Mouse (Mus musculus): Measurements from ENCODE around the gene Synpo2. TPM values are rescaled to one million over a fixed set of nuclear protein-coding genes. Genes with fewer than 3 reads are reported as not detected.

Synpo2 gene
- total RNA-seq, 2 experiments from 2014 or later, result 9.0 to 9.9 TPM

DNA sequence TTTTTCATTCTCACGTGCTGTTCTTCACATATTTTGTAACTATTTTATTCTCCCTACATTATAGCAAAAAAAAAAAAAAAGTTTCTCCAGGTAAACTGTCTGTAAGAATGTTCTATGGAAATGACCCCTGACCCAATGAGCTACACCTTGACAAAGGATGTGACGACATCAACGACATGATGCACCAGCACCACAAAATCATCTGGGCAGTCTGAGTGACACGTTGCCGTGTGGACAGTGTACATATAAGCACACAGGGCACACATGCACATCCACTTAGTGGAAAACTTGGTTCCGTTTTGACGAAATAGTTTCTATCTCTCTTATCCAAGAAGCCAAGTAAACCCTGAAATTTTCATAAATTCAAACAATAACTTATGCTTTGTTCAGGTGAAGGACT lies 30.5 kb downstream of the Synpo2 start:
- DNase-seq (ENCODE audit: low spot score in 2 of 2), result no peak

DNA sequence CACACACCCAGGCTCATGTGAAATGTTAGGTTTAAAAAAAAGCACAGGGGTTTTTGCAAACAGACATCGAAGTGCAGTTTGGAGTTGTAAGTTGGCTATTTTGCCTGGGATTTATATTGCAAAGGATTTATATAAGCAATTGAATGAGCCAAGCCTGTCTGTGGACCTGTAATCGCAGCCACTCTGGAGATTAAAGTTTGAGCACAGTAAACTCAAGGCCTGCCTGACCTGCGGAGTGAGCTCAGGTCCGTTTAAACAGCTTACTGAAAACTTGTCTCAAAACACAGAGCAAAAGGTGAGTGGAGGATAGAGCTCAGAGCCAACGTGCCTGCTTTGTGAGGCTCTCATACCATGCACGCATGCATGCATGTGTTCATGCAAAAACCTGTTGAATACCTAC lies 30.9 kb downstream of the Synpo2 start:
- no peak for DNase-seq (ENCODE audit: low spot score in 2 of 2)

DNA sequence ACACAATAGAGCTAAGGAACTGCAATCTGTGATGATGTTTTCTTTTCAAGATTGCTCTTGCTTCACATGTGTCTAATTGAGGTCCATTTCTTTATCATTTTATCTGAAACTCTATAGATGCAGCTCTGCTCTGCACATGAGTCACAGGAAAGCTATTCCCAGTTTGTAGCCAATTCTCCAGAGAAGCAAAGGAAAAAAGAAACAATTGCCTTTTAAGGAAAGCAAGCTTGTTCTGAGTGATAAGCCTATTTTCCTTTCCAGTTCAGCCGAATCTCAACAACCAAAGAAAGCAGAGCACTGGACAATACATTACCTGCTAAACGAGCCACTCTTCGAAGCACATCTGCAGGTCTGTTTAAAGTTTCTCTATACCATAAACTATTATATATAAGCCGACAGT lies 31.3 kb downstream of the Synpo2 start:
- DNase-seq (ENCODE audit: low spot score in 2 of 2), result no peak

DNA sequence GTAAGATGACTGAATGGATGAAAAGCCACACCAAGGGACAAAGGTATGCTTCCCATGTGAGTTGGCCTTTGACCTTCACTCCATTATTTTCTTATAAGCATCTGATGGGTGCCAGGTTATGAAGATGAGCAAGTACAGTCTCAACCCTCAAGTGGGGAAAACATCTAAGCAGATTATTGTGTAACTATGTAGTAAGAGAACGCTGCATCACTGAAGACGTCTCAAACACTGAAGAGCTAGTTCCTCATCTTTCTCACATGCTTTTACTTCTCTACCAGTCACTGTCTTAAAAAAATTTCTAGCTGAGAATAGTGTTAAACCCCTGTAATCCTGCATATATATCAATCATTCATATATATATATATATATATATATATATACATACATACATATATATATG lies 34.2 kb downstream of the Synpo2 start:
- DNase-seq (ENCODE audit: low spot score in 2 of 2), result no peak

DNA sequence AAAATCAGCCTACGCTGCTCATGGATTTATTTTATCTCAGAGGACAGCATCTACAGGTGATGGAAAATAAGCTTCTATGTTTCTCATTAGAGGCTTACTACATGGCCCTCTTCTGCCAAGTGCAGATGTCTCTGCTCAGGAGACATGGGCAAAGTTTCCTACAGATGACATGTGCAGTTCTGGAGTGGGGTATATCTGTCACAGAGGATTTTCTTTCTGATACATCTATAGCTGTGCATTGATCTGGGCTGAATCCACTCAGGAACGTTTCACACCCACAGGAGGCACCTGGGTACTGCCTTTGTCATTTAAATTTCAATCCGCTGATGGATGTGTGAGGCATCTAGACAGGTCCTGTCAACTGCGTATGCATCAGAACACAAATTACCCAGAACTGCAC lies 42.2 kb downstream of the Synpo2 start:
- no peak for DNase-seq (ENCODE audit: low spot score in 2 of 2)

DNA sequence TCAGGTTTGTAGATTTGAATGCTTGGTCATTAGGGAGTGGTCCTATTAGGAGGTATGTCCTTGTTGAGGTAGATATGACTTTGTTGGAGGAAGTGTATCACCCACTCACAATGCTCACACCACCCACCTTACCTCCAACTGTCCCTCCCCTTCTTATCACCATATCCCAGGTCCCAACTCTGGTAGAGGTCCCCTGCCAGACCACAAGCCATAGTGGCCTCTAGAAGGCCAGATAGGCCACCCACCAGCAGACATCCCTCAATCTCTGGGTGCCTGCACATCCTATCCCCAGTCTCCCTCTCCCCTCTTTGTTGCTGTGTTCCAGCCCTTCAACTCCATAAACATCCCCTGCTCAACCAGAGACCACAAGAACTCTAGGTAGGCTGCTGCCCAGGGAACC lies 44.3 kb downstream of the Synpo2 start:
- DNase-seq (ENCODE audit: low spot score in 2 of 2), result no peak

DNA sequence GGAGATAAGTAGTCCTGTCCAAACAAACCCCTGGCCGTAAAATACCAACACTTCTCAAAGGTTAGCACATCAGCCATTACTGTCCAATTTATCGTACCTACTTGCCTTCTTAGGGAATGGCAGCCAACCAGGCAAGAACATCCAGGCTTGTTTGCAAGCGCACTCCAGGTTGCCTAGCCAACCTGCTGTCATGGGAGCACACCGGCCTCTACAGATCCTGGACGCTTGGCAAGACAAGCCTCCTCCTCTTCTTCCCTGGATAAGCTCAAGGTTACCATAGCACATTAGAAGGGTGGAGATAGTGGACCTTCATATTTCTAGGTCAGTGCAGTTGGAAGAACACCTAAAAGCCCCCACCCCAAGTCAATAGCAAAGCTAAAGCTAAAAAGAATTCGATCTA lies 45.6 kb downstream of the Synpo2 start:
- no peak for DNase-seq (ENCODE audit: low spot score in 2 of 2)

DNA sequence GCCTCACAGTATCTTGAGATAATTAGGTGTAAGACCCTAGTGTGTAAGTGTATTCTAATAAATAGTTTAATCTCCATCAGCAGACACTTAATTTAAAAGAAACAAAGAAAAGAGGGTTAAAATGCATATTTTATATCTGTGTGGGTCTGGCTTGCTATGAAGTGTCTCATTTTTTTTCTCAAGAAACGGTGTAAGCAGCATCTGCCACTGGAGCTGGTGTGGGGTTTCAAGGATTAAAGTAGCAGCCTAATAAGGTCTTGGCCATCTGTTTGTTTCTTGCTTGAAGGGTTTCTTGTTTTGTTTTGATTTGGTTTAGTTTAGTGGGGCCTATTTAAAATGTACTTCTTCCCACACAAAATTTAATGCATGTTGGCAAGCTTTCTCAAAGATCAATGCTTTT lies 46.1 kb downstream of the Synpo2 start:
- DNase-seq (ENCODE audit: low spot score in 2 of 2), result no peak

DNA sequence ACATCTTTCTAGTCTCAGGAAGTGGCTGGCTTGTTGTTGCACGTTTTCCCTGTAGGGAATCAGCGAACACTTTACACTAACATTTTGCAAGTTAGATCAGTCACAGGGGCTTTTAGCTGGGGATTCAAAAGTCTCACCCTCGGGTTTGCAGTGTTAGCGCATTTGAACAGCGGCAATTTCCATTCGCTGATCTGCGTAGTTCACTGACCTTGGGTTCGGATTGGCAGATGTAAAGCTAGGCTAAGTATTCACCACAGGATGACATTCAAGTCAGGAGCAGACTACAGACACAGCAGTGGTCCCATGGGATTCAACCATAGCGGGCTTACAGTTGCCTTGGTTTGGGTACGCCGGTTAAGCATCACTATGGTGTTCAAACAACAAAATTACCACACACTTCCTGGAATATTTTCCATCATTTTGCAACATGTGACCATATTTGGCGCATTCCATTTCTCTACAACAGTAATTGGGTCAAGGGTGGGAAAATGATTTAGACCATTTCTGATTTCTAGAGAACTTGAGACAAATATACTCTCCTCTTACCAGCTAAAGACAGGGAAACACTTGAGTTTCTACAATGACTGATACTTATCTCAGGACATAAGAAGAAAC lies 47.2 kb downstream of the Synpo2 start:
- no peak for DNase-seq (ENCODE audit: low spot score in 2 of 2)

DNA sequence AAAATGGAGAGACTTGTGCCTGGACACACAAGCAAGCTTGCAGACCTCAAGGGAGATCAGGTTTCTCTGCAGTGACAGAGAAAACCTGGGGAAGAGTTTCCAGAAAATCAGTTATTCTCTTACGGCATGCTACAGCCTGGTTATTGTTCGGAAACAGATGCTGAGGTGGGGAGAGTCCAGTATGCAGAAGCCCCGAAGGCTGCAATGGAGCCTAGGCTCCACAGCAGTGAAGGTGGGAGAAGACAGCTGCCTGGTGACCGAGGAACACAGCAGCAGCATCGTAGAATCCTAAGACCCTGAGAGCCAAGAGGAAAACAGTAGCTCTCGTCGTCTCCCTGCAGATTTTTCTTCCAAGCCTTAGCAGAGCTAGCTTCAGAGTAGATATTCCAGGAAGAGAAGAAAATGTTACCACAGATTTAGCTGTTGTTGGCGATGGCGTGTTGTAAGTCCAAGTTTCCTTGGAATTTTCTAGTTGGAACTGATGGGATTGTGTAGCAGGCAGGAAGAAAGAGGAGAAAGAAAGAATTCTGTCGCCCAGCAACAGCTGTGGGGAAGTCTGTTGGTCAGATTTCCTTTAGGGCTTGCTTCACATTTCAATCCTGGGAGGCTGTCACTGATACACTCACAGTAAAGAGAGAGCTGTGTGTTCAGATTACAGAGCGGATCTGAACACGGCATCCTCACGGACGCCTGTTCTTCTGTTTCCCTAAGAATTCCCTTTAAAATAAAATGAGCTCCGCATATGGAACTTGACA lies 48.4 kb downstream of the Synpo2 start:
- no peak for DNase-seq (ENCODE audit: low spot score in 2 of 2)

DNA sequence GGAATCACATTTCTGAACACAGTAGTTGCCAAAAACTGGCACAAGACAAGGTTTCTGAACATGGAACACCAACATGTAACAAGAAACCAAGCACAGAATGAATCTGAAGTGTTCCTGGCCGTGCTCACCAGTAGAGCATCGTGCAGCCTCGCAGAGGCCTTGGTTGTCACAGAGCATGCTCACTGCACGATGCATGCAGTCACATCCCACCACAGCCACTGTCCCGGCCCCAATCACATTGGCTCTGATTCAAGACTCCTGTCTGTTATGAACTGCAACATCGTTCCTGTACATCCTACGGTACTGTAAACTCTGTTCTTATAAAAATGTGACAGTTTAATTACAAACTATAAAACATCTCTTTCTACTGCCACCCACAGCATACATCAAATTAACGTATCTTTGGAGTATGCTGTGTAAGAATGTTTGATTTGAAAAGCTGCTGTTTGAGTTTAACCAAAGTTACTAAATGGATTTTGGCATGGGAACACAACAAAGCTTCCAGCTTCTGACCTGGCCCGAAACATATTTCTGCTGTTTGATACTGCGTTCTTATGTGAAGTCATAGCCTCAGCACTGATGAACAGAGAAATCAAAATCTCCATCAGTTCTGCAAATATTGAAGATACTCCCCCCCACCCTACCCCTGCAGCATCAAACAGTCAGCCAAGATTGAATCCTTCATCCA lies 50.6 kb downstream of the Synpo2 start:
- DNase-seq (ENCODE audit: low spot score in 2 of 2), result no peak

DNA sequence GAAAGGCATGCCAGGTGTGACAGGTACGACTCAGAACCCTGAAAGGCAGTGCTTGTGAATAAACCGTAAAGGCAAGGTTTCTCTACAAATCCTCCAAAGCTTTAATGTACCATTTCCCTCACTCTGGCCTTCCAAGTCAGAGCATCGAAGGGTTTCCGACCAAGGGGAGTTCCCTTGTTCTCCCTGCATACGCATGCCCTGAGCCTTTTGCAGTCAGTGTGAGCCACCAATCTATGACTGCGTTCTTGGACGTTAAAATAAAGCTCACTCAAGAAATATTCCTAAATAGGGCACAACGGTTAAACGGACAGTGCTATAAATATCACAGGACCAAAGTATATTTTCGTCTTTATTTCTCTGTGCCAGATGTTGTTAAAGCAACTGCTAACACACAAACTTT lies 51.7 kb downstream of the Synpo2 start:
- DNase-seq (ENCODE audit: low spot score in 2 of 2), result no peak

DNA sequence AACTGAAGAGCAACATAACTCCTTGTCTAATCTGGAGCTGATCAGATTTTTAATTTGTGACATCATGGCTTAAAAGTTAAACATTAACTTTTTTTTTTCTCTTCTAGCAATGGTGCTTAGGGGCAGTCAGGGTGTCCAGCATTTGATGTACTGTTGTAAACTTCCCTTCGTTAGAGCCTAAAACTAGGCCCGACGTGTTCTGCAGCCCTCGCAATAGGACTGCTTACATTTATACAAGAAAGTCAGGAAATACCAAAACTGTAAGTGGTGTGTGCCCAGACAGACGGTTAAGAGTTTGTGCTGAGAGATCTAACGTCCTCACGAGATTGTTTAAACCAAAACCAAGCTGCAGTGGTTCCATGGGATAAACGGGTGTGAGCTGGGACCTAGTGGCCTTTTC lies 56.4 kb downstream of the Synpo2 start:
- no peak for DNase-seq (ENCODE audit: low spot score in 2 of 2)

DNA sequence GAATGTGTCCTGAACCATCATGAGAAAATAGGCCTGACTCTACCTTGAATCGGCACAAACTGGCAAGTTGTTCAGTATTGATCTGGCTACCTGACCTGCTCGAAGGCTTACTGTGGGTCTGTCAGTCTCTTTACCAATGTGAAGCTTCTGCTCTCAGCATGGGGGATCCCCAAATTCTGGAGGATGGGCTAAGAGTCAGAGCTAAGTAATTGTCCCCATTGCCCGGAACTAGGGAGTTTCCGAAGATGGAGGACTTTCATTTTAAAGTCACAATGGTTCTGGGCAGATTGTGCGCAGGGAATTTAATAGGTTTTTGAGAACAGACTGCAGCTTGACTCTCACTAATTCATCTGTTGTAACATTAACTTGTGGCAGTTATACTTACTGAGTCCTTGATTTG lies 56.9 kb downstream of the Synpo2 start:
- DNase-seq (ENCODE audit: low spot score in 2 of 2), result no peak

DNA sequence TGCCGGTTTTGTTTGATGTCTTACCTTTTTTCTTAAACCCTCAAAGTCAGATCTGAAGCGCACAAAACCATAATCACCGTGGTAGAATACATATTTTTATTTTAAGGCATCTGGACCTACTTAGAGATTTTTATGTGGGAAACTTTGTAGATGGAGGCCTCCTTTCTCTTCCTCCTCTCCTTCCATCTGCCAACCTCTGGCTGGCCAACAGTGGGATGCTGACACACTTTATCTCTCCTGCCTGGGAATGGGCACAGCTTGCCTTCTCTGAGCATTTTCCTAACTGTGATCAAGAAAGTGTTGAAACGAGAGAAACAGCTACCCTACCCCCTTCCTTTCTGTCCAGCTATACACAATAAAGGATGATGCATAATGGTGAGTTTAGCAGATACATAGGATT lies 57.5 kb downstream of the Synpo2 start:
- no peak for DNase-seq (ENCODE audit: low spot score in 2 of 2)

DNA sequence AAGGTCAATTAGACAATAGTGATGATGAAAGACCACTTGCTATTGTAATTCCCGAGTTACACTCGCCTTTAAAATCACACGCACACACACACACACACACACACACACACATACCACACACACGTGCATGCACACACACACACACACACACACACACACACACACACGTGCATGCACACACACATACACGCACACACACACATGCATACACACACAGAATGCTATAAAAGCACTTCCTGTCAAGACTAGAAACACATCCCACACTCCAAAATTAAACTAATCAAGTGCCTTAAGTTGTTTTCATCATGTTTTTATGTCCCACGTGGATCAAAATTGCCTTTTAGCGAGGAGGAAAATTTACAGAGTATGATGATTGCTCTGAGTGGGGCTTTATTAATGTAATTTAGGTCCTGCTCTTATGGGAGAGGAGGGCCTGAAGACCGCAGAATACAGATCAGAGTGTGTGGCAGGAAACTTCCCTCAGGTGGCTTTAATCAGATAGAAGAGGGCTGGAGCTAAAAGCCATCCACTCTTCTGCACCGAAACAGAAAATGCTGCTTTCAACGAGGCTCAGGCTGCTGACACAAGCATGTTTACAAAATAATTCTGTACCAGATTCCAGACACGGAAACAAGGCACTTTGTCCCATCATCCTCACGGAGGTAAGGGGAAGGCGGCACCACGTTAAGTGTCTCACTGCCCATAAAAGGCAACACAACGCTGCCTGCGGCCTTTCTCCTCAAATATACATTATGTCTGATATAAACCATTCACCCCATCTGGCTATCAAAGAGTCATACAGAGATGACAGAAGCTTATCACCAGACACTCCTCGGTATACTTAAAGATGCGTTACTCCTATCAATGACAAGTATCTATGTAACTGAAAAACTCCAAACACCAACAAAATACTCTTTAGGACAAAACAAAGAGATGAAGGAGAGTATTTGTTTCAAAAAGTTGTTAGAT lies 59.3 kb downstream of the Synpo2 start:
- no peak for DNase-seq (ENCODE audit: low spot score in 2 of 2)

DNA sequence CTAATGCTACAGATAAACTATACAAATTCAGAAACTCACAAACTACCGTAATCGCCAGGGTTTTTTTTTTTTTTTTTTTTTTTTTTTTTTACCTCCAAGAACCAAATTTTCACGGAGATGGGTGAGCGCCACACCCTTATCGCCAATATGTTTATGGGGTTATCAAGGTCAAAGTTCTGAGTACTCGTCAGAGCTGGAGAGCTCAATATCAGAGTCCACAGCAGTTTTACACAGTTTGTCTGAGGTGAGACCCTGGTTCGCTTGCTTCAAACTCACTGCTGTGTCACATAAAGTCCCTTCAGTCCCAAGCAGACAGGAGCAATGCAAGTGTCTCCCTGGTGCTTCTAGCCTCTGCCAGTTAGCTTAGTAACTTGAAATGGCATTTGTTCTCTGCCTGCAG lies 60.8 kb downstream of the Synpo2 start:
- DNase-seq (ENCODE audit: low spot score in 2 of 2), result no peak

DNA sequence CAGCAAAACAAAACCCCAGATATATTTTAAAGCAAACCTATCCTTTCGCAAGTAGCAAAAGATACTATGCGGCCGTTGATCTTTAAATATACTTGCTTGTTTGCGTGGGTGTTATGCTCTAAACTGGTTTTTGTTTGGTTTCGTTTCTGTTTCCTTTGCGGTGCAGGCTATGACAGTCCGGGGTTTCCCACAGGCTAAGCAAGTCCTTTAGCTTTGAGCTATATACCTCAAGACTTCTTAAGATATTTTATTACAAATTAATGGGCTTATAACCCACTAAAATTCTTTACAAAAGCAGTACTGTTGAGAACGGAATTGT lies 61.6 kb downstream of the Synpo2 start:
- DNase-seq (ENCODE audit: low spot score in 2 of 2), result no peak

DNA sequence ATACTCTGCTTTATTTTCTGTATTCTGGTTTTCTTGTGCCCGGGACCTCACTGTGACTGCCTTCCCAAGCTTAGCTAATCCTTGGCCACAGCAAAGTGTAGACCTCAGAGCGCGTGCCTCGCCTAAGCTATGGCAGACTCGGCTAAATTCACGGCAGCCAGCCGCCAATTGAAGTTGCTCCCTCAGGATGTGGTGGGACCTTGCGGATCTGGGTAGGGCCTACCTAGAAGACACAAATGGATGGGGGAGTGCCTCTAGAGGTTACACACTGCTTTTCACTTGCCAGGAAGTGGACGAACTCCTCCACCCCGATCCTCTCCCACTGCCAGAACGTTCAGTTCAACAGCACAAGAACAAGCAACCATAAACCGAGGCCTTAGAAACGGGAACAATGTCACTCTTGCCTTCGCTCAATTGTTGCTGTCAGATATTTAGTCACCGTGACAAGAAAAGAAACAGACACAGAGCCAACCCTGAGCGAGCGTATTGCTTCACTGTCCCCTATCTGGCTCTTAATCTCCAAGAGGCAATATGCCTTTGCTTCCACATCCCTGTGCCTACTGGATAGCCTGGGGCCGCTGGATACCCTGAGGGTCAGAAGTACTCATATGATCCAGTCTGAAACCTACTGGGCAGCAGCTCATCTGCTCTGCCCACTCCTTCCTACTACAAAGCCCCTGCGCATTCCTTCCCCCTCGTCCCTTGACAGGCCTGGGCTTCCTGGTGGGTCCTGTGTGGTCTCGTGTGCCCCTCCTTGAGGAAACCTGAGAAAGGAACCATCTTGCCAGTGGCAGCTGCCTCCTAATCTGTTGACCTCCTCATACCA lies 62.2 kb downstream of the Synpo2 start:
- no peak for DNase-seq (ENCODE audit: low spot score in 2 of 2)

DNA sequence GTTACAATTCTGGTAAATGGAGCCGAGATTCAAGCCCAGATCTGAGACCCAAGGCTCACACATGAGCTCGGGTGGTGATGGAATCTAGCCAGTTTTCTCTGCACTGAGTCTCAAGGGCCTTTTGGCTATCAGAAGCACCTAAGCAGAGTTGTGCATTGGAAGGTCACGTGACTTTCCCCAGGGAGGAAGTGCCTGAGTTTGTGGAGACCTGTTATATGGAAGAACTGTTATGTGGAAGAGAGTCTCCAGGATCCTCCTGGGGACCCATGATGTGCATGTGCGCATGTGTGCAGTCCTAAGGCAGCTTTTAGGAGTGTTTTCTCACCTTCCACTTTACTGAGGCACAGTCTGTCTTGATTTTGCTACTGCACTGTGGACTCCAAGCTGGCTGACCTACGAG lies 63.8 kb downstream of the Synpo2 start:
- no peak for DNase-seq (ENCODE audit: low spot score in 2 of 2)

DNA sequence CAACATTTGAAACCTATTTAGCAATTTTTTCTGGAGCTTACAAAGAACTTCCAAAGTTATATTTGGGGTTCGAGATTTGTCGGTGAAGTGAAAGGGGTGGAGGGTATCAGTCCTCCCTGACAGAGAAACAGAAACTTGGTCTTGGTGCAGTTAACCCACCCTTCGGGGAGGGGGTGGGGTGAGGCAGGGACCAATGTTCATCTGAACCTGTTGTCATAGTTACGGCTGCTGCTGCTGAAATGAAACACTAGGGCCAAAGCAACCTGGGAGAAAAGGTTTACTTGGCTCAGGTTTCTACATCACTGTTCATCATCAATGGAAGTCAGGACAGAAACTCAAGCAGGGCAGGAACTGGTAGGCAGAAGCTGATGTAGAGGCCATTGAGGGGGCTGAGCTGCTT lies 66.6 kb downstream of the Synpo2 start:
- DNase-seq (ENCODE audit: low spot score in 2 of 2), result no peak

Data from adrenal gland, postnatal 4 days (tissue).